Mouse (Mus musculus): ENCODE results near the gene Camkv.

- TF ChIP-seq CHD1 (IDR thresholded peaks at IDR 0.05; ENCODE audit: low read depth, low read length) (no peak), CTCF (conservative IDR thresholded peaks at IDR 0.05 in 1 of 2, IDR thresholded peaks at IDR 0.05 in 1 of 2; ENCODE audit: low read depth in 2 of 2, low read length in 2 of 2) (no peak), EP300 (IDR thresholded peaks at IDR 0.05; ENCODE audit: low read length) (no peak), POLR2A (IDR thresholded peaks at IDR 0.05; ENCODE audit: low read depth, low read length) (no peak), MAX (IDR thresholded peaks at IDR 0.05; ENCODE audit: low read length) (no peak), SMC3 (IDR thresholded peaks at IDR 0.05; ENCODE audit: low read depth, low read length) (no peak), GABPA (IDR thresholded peaks at IDR 0.05; ENCODE audit: insufficient replicate concordance, low read depth, low read length) (no peak), RCOR1 (conservative IDR thresholded peaks at IDR 0.05; ENCODE audit: low read depth, low read length) (no peak), ZNF384 (IDR thresholded peaks at IDR 0.05; ENCODE audit: low read depth, low read length) (no peak)
Observed at GRCm38 (mm10) chr9:107993013-107993412, 57.5 kb downstream of the Camkv start.

All from CH12.LX (cell line).